Mouse (Mus musculus) urinary bladder, adult 2 months (tissue): ENCODE results near the gene Vmn1r16. TPM values are rescaled to one million over a fixed set of nuclear protein-coding genes. Genes with fewer than 3 reads are reported as not detected.
"Not testable (repeated sequence)": the region's sequence is repeated elsewhere in the genome, so short reads cannot be mapped to it uniquely, and the experiment has no call there.

ENCODE experiments used
- DNase-seq: peaks from one replicate; pipeline ENCODE4 v3.0.0; 2022; ENCODE audit warnings: low spot score
- polyA plus RNA-seq: library from polyadenylated mRNA; depleted of rRNA; stranded (reverse); fragments of >200 nt; gene quantifications from 2 replicates; pipeline ENCODE4 v1.2.3, GENCODE M21; 2012; rRNA removed

The Vmn1r16 gene
- not detected in 2 replicates for polyA plus RNA-seq

- no peak for DNase-seq
Observed at GRCm38 (mm10) chr6:57329394-57329793, at the start of gene Vmn1r16. TSS of gene Vmn1r16 (minus strand) at chr6:57329494.

- no peak for DNase-seq
Observed at GRCm38 (mm10) chr6:57367496-57367895, 38.2 kb upstream of the Vmn1r16 start.

GRCm38 (mm10) chr6:57365866-57366265, 36.6 kb upstream of the Vmn1r16 start:
- not testable (repeated sequence) for DNase-seq

GRCm38 (mm10) chr6:57363627-57364026, 34.3 kb upstream of the Vmn1r16 start, which contains the start of gene Vmn1r17:
TSS of gene Vmn1r17 (minus strand) at chr6:57363727.
- no peak for DNase-seq

GRCm38 (mm10) chr6:57356864-57357263, 27.6 kb upstream of the Vmn1r16 start:
- no peak for DNase-seq

- no peak for DNase-seq
Observed at GRCm38 (mm10) chr6:57326176-57326575, 3.1 kb downstream of the Vmn1r16 start.

GRCm38 (mm10) chr6:57278952-57279351, 50.3 kb downstream of the Vmn1r16 start:
- DNase-seq: no peak

GRCm38 (mm10) chr6:57272517-57272916, 56.8 kb downstream of the Vmn1r16 start:
- no peak for DNase-seq

- DNase-seq: no peak
Observed at GRCm38 (mm10) chr6:57271881-57272280, 57.4 kb downstream of the Vmn1r16 start.

Other genes with a start within 250 kb of the Vmn1r16 start
- not detected in 2 replicates for gene Vmn1r10, start 220.0 kb downstream of the Vmn1r16 start, polyA plus RNA-seq
- not detected in 2 replicates for gene Vmn1r11, start 196.0 kb downstream of the Vmn1r16 start, polyA plus RNA-seq
- not detected in 2 replicates for gene Vmn1r12, start 172.6 kb downstream of the Vmn1r16 start, polyA plus RNA-seq
- gene Vmn1r13, start 126.2 kb downstream of the Vmn1r16 start, polyA plus RNA-seq: not detected in 2 replicates
- gene Vmn1r14, start 97.8 kb downstream of the Vmn1r16 start, polyA plus RNA-seq: not detected in 2 replicates
- not detected in 2 replicates for gene Vmn1r15, start 71.5 kb downstream of the Vmn1r16 start, polyA plus RNA-seq
- gene Vmn1r17, start 34.2 kb upstream of the Vmn1r16 start, polyA plus RNA-seq: not detected in 2 replicates
- not detected in 2 replicates for gene Vmn1r18, start 66.3 kb upstream of the Vmn1r16 start, polyA plus RNA-seq
- not detected in 2 replicates for gene Vmn1r19, start 74.3 kb upstream of the Vmn1r16 start, polyA plus RNA-seq
- gene Vmn1r20, start 99.4 kb upstream of the Vmn1r16 start, polyA plus RNA-seq: not detected in 2 replicates
- 7.0 and 7.7 TPM in 2 replicates for gene Ppm1k, start 206.0 kb upstream of the Vmn1r16 start, polyA plus RNA-seq